Mouse (Mus musculus) splenic B cell, adult 2 months (primary cell): Measurements from ENCODE around the gene Sde2.

ENCODE experiments used
- DNase-seq: peaks from one replicate; pipeline ENCODE4 v3.0.0-alpha.2; 2011; ENCODE audit warnings: low read depth, low spot score
- H3K27me3 ChIP-seq: 2 replicates; pipeline ENCODE4 v1.6.1; 2012; ENCODE audit warnings: mild to moderate bottlenecking, low read length, moderate library complexity, mixed read lengths; ENCODE audit not compliant: control insufficient read depth, poor library complexity, insufficient read depth, severe bottlenecking
- H3K36me3 ChIP-seq: 2 replicates; pipeline ENCODE4 v1.6.1; 2012; ENCODE audit warnings: mild to moderate bottlenecking, low read length, moderate library complexity, mixed read lengths; ENCODE audit not compliant: control insufficient read depth, poor library complexity, insufficient read depth, severe bottlenecking

The Sde2 gene

GRCm38 (mm10) chr1:180912792-180913191 is 61.9 kb downstream of the Sde2 start:
- no peaks in the 10 kb centered on the region for H3K36me3 ChIP-seq
- no peaks in the 10 kb centered on the region for H3K27me3 ChIP-seq
- peak; percentile 26 for DNase-seq

- no peak for DNase-seq
- Histone ChIP-seq H3K36me3 (no peaks in the 10 kb centered on the region), H3K27me3 (no peaks in the 10 kb centered on the region)
These were observed 62.9 kb downstream of the Sde2 start for GRCm38 (mm10) chr1:180913797-180914196.

DNA sequence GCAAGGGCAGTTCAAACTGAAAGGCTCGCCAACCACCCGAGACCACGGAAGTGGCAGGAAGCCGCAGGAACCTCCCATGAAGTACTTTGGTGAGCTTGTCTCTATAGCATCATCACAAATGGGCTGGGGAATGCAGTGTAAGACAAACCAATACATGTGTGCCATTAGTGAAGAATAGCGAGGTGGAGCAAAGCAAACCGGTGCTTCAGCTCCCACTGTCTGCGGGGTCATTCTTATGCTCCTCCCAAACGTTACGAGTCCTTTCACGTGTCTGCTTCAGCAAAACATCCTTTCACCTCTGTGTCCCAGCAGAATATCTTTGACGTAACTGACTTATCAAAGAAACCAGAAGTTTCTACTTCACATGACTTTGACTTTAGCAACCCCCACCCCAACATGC is 65.5 kb downstream of the Sde2 start:
- Histone ChIP-seq H3K36me3 (no peaks in the 10 kb centered on the region), H3K27me3 (no peaks in the 10 kb centered on the region)
- DNase-seq, result peak; percentile 42

- Histone ChIP-seq H3K27me3 (no peaks in the 10 kb centered on the region), H3K36me3 (no peaks in the 10 kb centered on the region)
- DNase-seq, result no peak
These were observed 66.1 kb downstream of the Sde2 start for GRCm38 (mm10) chr1:180917053-180917452.
